Mouse (Mus musculus) spleen, adult 2 months (tissue): ENCODE results near the gene Srsf2.

ENCODE experiments used
- CTCF ChIP-seq: fragments of 200-500 bp; IDR thresholded peaks from 2 replicates; pipeline ENCODE4 v1.5.1; 2011; ENCODE audit warnings: mild to moderate bottlenecking, inconsistent platforms; ENCODE audit not compliant: insufficient read depth, insufficient read length, insufficient replicate concordance; ENCODE audit errors: extremely low read depth
- POLR2A ChIP-seq: fragments of 200-500 bp; IDR thresholded peaks from 2 replicates; pipeline ENCODE4 v1.6.1; 2011; ENCODE audit warnings: low read depth, low read length, inconsistent platforms

DNA sequence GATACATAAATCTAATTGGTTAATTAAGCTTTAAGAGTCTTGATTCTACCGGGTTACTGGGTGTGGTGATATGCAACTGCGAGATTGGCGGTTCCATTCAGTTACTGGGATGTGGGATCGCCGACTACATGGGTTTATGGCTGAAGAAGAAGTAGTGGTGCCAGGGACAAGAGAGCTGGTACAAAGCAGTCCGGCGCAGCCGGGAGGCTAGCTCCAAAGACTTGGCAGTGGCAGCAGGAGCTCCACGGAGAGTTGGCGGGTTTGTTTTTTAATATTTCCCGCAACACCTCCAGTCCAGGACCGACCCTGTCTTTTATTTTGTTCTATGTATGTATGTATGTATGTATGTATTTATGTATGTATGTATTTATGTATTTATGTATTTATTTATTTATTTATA is 46.4 kb upstream of the Srsf2 start:
- TF ChIP-seq POLR2A (no peak), CTCF (no peak)
